Mouse (Mus musculus) heart, adult 11 months (tissue): ENCODE results near the gene Stra6l.

Experiments used
- DNase-seq: peaks from one replicate; pipeline ENCODE4 v3.0.0; 2022

Stra6l gene

GRCm38 (mm10) chr4:45921663-45922435, 73.4 kb downstream of the Stra6l start:
- no peak for DNase-seq

GRCm38 (mm10) chr4:45924011-45924410, 75.5 kb downstream of the Stra6l start:
- DNase-seq, result no peak

- no peak for DNase-seq
Observed at GRCm38 (mm10) chr4:45928561-45928960, 80.1 kb downstream of the Stra6l start.
